Mouse (Mus musculus) small intestine, adult 2 months (tissue): ENCODE results near the gene Phldb2. TPM values are rescaled to one million over a fixed set of nuclear protein-coding genes. Genes with fewer than 3 reads are reported as not detected.

Source experiments
- H3K27ac ChIP-seq: fragments of 200-500 bp; 2 replicates; pipeline ENCODE4 v1.5.1; 2012; ENCODE audit warnings: low read depth, low read length, control low read depth, inconsistent platforms; ENCODE audit not compliant: insufficient read depth
- H3K27me3 ChIP-seq: fragments of 200-500 bp; 2 replicates; pipeline ENCODE4 v1.6.1; 2012; ENCODE audit warnings: mild to moderate bottlenecking, moderate library complexity, low read length, inconsistent platforms; ENCODE audit not compliant: control insufficient read depth, insufficient read depth
- H3K36me3 ChIP-seq: fragments of 200-500 bp; 2 replicates; pipeline ENCODE4 v1.6.1; 2012; ENCODE audit warnings: mild to moderate bottlenecking, low read length, control low read depth, inconsistent platforms; ENCODE audit not compliant: control insufficient read depth, insufficient read depth
- H3K4me1 ChIP-seq: fragments of 200-500 bp; 2 replicates; pipeline ENCODE4 v1.6.1; 2012; ENCODE audit warnings: low read length, inconsistent platforms, mixed read lengths; ENCODE audit not compliant: control insufficient read depth, insufficient read depth, insufficient read length
- H3K4me3 ChIP-seq: fragments of 200-500 bp; 2 replicates; pipeline ENCODE4 v1.5.1; 2012; ENCODE audit warnings: low read depth, mild to moderate bottlenecking, control low read depth, inconsistent platforms, low read length, moderate library complexity
- CTCF ChIP-seq: fragments of 200-500 bp; IDR thresholded peaks from 2 replicates; pipeline ENCODE4 v1.5.1; 2012; ENCODE audit warnings: low read depth, mild to moderate bottlenecking, control low read depth, inconsistent platforms, low read length, moderate library complexity, mixed read lengths; ENCODE audit not compliant: insufficient replicate concordance, insufficient read length; ENCODE audit errors: extremely low read depth
- POLR2A ChIP-seq: fragments of 200-500 bp; IDR thresholded peaks from 2 replicates; pipeline ENCODE4 v1.6.1; 2012; ENCODE audit warnings: low read depth, mild to moderate bottlenecking, control low read depth, inconsistent platforms, low read length, moderate library complexity
- WGBS: fragments of 180-500 bp; shearing (Covaris S2); methylation state at CpG from one replicate; pipeline ENCODE4 v1.1.7; 2018; 5-methylcytosine and 5-hydroxymethylcytosine counted together
- polyA plus RNA-seq: library from polyadenylated mRNA; depleted of rRNA; stranded (reverse); fragments of >200 nt; gene quantifications from 2 replicates; pipeline ENCODE4 v1.2.3, GENCODE M21; 2012

Phldb2 gene
- polyA plus RNA-seq, 1 experiment, result 3.7 TPM

DNA sequence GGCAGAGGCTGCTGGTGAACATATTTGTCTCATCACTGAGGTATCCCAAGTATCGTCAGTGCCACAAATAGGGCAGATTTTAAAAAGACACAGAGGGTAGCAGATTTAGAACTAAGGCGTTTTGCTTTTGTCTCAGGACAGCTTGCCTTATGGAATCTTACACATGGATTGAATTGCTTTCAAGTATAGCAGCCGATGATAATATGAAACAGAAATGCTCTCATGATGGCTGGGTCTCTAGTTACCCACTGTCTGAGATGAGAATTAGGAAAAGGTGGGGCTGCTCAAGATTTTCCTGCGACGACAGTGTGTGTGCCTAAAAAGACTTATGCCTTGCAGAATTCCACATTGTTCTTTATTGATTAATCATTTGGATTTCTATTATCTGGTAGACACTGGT lies 58.4 kb downstream of the Phldb2 start:
- Histone ChIP-seq H3K27me3 (no peaks in the 10 kb centered on the region), H3K36me3 (no peaks in the 10 kb centered on the region), H3K27ac (no peak overlapping the region), H3K4me1 (no peaks in the 10 kb centered on the region), H3K4me3 (no peak overlapping the region)
- 89% methylated on average over 5 of the region's 5 CpGs for WGBS
- TF ChIP-seq POLR2A (no peak), CTCF (no peak)

DNA sequence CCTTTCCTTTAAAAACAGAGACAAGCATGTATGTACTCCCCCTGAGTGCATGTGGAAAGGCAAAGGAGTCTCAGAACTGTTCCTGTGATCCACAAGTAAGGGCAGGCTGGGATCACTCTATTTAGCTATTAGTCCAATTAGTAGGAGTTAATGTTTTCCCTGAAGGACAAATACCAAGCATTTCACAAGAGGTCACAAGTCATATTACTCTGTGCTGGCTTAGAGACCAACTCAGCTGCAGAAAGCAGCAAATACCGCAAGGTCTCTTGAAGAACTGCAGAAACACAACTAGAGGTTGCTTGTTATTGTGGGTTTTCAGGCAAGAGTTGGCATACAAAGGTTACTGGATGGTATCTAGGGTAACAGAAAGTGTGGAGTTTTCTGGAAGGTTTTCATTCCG lies 59.6 kb downstream of the Phldb2 start:
- Histone ChIP-seq H3K27ac (no peak overlapping the region), H3K36me3 (no peaks in the 10 kb centered on the region), H3K27me3 (no peaks in the 10 kb centered on the region), H3K4me1 (no peaks in the 10 kb centered on the region), H3K4me3 (no peak overlapping the region)
- WGBS, result 87% methylated on average over 2 of the region's 2 CpGs
- no peak for TF ChIP-seq CTCF
- TF ChIP-seq POLR2A, result no peak

GRCm38 (mm10) chr16:45892928-45893327 lies 60.5 kb downstream of the Phldb2 start:
- 58% methylated on average over 1 of the region's 1 CpGs for WGBS
- TF ChIP-seq CTCF (no peak), POLR2A (no peak)
- H3K4me1 ChIP-seq, result no peaks in the 10 kb centered on the region
- no peak overlapping the region for H3K4me3 ChIP-seq
- H3K27ac ChIP-seq, result no peak overlapping the region
- no peaks in the 10 kb centered on the region for H3K36me3 ChIP-seq
- no peaks in the 10 kb centered on the region for H3K27me3 ChIP-seq

DNA sequence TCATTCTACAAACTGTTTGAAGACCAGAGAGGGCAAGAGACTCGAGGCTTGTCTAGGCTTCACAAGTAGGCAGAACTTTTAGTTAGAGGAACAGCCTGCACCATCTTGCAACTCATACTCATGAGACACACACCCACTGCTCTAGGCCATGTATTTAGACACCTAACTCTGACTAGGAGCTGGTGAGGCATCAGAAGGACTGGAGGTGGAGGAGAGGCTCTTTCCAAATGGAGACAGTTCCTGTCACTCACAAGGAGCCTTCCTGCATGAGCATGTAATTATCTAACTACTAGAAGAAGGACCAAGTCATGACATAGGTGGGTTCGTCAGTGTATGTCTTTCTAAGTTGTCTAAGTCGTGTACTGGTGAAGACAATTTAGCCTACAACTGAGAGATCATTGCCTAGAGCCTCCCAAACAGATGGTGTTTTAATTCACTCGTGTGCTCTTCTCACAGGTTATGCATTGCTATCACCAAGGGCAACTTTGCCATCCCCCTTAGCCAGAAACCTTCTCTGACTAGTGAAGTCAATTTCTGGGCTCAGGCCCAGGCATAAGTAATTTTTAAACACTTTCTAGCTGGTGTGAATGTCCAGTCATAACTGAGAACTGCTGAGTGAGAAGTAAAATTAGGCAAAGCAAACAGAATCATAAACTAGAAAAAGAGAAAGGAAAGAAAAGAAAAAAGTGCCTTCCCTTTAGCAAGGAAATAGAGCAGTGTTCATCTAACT lies 62.8 kb downstream of the Phldb2 start:
- Histone ChIP-seq H3K27ac (no peak overlapping the region), H3K27me3 (no peaks in the 10 kb centered on the region), H3K4me1 (no peaks in the 10 kb centered on the region), H3K4me3 (no peak overlapping the region), H3K36me3 (no peaks in the 10 kb centered on the region)
- TF ChIP-seq POLR2A, result no peak
- no peak for TF ChIP-seq CTCF
- WGBS, result 82% methylated on average over 4 of the region's 4 CpGs

DNA sequence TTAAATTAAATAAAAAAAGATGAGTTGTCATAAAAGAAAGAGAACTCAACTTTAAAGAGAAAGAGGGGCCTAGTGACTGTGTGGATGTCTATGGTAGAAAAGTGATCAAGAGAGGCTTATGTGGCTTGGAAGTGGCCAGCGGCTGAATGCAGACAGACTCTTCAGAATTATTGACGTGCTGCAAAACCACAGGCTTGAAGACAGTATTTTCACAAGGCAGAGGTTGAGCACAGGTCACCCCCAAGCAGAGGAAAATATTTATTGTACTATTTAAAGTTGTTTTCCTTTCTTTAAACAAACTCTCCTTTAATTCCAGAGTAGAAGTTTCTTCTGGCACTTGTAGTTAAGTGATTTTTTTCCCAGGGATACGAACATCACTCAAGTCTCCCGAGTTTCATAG lies 63.8 kb downstream of the Phldb2 start:
- 65% methylated on average over 4 of the region's 4 CpGs for WGBS
- no peak overlapping the region for H3K27ac ChIP-seq
- no peaks in the 10 kb centered on the region for H3K4me1 ChIP-seq
- H3K27me3 ChIP-seq, result no peaks in the 10 kb centered on the region
- TF ChIP-seq POLR2A (no peak), CTCF (no peak)
- no peaks in the 10 kb centered on the region for H3K36me3 ChIP-seq
- no peak overlapping the region for H3K4me3 ChIP-seq

GRCm38 (mm10) chr16:45886599-45886998 lies 66.8 kb downstream of the Phldb2 start:
- no peak for TF ChIP-seq POLR2A
- Histone ChIP-seq H3K27ac (no peak overlapping the region), H3K4me3 (no peak overlapping the region), H3K4me1 (no peaks in the 10 kb centered on the region), H3K36me3 (no peaks in the 10 kb centered on the region), H3K27me3 (no peaks in the 10 kb centered on the region)
- 51% methylated on average over 5 of the region's 5 CpGs for WGBS

DNA sequence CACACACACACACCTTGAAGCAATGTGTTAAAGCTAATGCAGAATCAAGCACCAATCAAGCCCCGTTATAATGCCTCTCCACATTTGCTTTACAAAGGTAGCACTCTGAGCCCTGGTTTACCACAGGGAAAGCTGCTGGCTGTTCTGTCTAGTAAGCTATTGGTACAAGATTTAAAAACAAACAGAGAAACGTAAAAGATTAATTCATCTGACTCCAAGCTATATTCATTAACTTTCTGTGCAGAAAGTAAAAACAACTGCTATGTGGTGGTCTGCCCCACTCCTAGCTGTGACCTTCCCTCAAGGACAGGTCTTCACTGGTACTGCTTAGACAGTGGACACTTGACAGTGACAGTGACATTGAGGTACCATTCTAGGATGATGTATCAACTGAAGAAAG lies 69.2 kb downstream of the Phldb2 start:
- H3K27me3 ChIP-seq, result no peaks in the 10 kb centered on the region
- H3K27ac ChIP-seq, result no peak overlapping the region
- TF ChIP-seq POLR2A, result no peak
- TF ChIP-seq CTCF, result no peak
- no peaks in the 10 kb centered on the region for H3K4me1 ChIP-seq
- no peaks in the 10 kb centered on the region for H3K36me3 ChIP-seq
- WGBS, result 86% methylated on average over 2 of the region's 2 CpGs
- H3K4me3 ChIP-seq, result no peak overlapping the region

- H3K27me3 ChIP-seq, result no peaks in the 10 kb centered on the region
- H3K36me3 ChIP-seq, result no peaks in the 10 kb centered on the region
- TF ChIP-seq POLR2A (no peak), CTCF (no peak)
- 75% methylated on average over 7 of the region's 7 CpGs for WGBS
- H3K27ac ChIP-seq, result no peak overlapping the region
- no peaks in the 10 kb centered on the region for H3K4me1 ChIP-seq
- H3K4me3 ChIP-seq, result no peak overlapping the region
Observed at GRCm38 (mm10) chr16:45881177-45881832, 72.1 kb downstream of the Phldb2 start.
